Mouse (Mus musculus) neural tube, embryonic 10.5 days (tissue): ENCODE data around the gene Cdkal1.

Experiments
- DNase-seq: peaks from one replicate; pipeline ENCODE4 v3.0.0-alpha.2; 2017; ENCODE audit warnings: low spot score; ENCODE audit errors: extremely low spot score

The Cdkal1 gene

DNA sequence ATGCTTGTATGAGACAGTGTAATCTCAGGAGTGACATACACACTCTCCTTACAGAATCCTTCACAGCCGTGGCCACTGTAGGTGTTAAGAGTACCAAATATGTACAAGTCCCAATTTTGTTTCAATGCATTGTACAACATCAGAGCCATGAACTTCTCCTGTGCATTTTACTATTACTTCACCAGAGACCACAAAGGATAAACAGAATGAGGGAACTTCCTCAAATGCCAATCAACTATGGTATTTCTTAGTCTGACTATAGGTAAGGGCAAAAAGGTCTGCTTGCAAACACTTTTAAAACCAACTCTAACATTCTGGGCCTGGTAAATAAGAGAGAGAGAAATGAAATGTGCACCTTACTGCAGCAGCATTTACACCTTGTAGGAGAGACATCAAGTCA, 87.4 kb downstream of the Cdkal1 start:
- no peak for DNase-seq

DNA sequence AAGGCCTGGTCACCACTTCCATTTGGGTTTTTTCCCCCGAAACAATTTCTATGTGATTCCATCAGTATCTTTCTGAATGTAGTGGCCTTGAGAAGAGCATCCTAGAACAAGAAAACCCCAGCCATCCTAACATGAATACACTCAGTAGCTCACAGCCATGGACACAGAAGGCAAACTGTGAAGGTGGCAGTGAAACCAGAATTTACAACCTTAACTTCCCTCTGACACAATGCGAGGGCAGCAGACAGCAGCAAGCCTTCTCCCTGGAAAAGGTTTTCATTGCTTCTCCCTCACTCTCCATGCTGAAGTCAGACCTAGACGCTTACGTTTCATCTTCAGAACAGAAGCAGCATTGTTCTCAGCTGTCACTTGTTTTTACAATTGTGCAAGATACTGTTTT, 87.9 kb downstream of the Cdkal1 start:
- no peak for DNase-seq

DNA sequence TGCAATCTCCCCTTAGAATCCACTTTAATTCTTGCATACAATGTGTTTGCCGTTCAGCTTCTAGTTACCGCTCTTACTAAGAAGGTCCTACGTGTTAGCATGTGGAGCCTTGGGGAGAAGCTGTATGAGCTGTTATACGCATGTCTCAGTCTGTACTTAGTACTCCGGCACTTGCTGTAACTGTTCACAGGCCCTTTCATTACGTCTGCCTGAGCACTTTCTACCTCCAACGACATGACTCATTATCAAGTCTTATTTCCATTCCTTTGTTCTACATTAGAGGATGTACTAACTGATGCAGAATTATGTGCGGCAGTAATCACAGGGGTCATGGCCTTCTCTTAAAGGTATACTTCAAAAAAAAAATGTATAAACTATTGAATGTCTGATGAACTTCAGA, 89.1 kb downstream of the Cdkal1 start:
- no peak for DNase-seq

DNA sequence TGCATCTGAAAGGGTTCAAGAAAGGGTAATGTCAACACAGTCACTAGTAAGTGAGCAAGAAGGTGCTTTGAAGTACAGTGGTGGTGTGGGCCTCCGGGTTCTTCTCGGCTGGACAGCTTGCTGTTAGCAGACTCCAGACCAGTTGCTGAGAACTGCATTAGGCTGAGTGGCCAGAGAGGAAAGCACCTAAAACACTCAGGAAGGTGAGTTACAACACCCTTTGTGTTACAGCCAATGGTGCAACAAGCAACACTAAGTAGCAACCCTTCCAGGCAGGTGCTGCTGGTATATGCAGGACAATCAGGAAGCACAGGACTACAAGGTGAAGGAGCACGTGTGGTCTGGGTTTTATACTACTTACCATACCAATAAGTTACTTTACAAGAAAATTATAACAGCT, 90.2 kb downstream of the Cdkal1 start:
- no peak for DNase-seq

DNA sequence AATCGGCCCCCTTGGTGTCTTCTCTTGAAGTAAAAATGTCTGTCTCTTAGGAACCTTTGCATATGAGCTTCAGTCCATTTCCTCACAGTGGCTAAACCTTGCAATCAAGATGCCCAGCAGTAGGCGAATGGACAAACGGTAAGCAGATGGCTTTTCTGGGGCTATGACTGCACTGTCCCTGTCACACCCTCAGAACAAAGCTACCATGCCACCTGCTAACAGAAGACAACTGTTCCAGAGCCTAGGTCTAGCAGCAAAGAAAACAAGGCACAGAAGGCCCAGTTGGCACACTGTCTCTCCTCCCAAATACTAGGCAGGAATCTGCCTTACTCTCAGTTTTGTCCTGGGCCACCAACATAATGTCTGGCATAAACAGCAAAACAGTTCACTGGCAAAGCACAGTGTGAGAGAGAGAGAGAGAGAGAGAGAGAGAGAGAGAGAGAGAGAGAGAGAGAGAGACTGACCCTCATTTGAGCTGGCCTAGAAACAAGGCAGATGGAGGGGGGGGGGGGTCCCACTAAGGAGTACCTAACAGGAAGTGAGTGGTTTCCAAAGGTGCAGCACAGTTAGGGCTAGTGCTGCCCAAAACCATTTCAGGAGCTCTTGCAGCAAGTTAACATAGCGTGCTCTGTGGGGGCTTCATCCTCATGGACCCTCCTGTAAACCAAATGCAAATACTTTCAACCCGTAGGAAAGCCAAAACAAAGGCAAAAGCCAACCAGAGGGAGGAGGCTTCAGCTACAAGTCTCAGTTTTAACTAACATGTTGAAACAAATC, 95.6 kb downstream of the Cdkal1 start:
- no peak for DNase-seq

DNA sequence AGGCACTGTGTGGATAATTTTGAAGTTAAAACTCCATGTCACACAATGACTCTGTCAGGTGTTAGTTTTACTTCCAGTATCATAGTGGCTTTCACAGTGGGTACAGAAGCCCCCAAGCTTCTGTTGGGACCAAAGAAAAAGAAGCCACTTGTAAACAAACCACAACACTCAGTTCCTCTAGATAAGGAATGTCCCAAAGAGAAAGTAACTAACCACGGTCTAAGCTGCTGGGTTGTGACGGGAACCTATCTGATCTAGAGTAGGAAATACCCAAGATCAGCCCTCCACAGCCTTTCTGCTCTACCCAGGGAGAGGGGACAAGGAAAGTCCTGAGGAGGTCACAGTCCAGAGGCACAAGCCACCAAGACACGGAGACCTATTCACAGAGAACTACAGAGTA, 99.4 kb downstream of the Cdkal1 start:
- no peak for DNase-seq

DNA sequence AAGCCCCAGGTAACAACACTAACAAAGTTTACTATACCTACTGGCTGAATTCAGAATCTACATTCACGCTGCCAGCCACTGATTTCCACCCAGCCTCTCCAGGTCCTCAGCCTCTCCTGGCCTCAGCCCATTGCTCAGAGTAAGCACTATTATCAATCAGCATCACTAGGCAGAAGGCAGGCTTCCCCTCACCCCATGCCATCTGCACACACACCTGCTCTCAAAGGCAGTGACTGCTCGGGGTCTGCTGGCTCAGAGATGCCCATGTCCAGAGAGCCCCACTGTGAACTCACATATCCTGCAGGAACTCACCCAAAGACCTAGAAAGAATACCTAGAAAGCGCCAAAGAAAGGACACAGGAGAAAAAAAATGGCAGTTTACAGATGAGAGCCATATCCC, 102.2 kb downstream of the Cdkal1 start:
- DNase-seq: no peak

DNA sequence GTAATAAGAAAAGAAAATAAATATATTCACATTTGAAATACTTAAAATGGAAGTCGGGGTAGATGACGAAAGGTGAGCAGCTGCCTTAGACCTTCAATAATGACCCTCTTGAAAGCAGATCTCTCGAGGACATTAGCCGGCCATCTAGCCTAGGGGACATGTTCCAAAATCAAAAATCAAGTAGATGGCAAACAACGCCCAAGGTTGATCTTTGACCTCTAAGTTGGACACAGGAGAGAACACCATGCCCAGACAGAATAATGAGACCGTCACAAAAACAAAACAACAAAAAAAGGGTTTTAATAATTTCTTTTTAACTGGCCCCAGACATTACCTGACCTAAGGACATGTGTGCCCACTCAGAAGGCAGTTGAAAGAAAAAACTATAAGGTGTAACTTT, 103.4 kb downstream of the Cdkal1 start:
- DNase-seq: no peak

DNA sequence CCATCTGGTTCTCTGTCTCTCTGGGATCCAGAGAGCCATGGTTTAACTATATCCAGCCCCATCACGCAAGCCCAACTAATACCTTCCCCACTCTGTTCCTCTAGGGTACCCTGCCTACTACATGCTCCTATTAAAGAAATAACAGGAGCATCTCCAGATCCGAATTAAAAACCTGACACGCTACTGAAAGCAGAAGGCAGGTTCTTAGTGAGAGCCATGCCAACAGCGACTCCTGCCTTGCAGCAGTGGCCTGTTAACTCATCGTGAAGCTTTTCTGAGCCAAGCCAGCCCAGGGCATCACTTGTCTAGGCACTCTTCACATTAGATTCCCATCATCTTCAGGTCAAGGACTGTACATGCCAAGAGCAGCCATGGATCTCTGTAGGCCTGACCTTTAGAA, 104.3 kb downstream of the Cdkal1 start:
- no peak for DNase-seq

DNA sequence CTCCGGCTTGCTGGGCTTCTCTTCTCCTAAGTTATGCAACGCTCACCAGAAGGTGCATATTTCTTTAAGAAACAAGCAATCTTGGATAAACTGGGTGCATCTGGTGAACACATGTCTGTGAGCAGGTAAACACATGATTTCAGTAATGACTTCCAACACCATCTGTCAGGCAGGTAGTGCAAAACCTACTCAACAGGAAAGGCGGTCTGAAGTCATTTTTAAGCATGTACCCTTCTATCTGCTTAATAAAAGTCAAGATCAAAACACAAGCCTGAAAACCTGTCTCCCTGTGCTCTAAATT, 108.2 kb downstream of the Cdkal1 start:
- DNase-seq: no peak

DNA sequence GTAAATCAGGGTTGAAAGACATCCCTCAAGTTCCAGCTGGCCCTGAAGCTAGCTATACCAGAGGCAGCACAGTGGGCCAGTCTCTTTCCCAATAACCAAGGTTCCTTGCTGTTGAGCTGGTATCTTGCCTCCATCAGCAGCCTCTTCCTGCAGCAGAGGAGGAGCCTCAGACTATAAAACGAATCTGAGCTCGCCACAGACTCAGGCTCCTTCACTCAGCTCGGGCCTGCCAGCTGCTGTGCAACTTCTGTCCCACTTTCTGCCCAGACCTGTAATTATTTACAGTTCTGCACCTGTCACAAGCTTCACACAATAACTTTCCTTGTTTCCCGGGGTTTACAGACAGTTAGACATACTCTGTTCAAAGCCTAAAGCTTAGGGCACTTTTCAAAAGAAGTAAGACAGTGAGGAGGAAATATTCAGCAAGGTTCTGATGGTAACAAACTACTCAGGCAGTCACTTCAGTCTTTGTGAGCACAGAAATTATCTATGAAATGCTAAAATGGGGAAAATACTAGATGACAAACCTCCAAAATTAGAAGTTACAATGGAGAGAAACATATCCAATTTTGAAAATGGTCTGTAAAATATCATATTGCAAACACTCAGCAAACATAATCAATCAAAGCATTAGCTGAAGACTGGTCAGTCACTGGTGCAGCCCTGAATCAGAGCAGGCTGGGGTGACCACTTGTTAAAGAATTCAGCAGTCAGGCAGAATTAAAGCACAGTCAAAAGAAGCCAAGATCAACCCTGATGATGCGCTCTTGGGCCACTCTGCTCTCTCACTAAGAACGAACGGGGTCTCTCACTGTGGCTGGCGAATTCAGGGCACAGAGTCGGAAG, 108.8 kb downstream of the Cdkal1 start:
- no peak for DNase-seq

DNA sequence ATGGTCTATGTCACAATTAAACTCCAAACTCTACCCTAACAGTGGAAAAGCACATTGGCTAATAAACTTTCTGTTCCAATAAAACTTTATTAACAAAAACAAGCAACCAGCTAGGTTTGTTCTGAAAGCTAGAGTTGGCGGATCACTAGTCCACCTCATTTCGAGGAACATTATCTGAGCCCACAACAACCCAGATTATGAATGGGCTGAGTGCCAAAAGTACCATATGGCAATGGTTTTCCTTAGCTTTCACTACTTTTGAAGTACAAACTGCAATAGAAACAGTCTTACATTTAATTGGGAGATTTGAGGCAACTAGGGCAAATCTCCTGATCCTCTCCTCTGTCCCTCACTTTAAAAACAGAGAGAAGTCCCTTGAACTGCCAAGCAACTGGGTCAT, 110.4 kb downstream of the Cdkal1 start:
- DNase-seq: no peak

DNA sequence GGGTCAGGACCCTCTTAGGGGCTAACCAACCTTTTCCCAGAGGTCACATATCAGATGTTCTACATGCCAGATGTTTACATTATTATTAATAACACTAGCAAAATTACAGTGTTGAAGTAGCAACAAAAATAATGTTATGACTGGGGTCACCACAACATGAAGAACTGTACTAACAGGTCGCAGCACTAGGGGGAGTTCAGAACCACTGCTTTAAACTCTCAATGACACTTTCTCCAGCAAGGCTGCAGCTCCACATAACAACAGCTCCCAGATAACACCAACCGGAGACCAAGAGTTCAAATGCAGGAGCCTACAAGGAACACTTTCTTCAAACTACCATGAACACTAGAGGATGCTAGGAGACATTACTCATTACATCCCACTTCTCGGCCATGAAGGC, 111.3 kb downstream of the Cdkal1 start:
- no peak for DNase-seq

DNA sequence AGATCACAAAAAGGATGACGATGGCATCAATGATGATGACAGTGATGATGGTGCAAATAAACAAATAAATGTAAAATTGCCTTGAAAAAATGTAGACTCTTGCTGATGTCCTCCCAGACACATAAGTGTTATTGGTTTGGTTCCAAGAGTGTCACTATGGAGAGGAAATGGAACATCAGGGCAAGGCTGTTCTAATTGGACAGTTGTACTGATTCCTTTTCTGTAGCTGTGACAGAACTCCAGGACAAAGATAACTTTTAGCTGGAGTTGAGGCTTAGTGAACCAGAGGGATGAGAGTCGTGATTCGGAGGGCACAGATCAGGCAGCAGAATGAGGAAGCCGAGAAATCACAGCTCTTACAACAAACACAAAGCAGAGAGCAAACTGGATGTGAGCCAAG, 111.7 kb downstream of the Cdkal1 start:
- no peak for DNase-seq

DNA sequence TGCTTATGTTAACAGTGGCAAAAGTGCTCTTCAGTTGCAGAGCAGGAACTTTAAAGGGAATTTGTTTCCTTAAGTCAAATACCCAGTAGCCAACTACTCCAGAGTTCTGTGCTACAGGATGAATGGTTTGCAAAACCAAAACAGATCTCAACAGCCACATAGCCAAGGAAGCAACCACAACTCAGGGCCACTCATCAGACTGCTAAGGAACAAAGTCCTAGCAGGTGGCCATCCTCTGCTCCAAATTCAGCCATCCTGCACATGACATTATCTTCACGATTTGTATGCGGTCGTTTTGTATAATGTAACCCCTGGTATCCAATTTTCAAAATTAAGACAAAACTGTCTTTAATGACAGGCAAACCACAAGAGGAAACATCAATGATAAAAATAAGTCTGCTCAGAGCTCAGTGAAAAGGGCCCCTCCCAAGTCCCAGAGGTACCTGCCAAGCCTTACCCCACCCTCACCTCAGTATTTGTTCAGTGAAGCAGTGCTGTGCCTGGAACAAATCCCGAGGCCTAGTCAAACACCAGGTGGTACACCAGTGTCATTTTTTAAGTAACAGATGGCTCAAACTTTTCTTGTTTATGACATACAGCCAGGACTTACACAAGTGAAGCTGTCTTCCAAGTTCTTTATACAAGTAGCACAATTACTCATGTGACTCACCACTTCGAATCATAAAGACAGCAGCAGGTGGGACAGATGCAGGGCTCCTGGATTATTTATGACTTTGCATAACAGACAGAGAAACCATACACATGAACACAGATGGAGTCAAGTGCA, 117.6 kb downstream of the Cdkal1 start:
- no peak for DNase-seq

DNA sequence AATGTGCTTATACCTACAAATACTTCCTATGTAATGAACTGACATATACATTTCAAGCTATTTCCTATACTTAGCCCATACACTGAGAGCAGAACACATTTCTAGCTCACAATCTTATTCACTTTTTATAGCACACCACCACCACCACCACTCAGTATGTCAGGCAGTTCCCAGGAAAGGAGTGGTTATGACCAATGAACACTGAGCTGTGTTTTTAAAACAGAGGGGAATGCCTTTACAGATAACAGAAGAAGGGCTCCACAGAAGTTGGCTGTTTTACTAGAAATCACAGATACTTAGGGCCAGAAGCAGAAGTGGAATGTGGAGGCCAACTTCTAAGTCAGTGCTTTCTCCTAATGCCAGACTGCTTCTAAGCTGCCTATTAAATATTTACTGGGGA, 121.0 kb downstream of the Cdkal1 start:
- DNase-seq: no peak

DNA sequence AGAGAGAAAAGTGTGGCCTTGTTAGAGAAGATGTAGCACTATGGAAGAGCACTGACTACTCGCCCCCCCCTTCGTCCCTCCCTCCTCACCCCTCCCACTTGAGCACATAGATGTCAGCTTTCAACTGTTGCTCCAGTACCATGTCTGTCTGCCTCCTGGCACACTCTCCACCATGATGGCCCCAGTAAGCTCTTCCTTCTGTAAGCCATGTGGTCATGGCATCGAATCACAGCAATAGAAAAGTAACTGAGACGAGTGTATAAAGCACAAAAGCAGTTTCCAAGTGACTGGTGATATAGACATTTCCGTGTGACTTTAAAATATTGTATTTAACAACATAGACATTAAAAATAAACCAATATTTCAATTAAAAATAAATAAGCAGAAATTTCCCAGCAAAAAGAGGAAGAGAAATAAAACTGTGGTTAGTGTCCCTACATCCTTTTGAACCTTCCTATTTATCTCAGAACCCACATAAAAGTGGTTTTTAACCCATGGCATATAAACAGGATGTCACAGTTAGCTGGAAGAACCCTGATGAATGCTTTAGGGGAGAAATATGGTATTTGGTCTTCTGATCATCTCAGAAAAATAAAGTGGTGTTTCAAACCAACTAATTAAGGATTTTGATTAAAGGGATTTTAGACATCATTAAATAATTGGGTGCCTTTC, 129.2 kb downstream of the Cdkal1 start:
- DNase-seq: no peak

DNA sequence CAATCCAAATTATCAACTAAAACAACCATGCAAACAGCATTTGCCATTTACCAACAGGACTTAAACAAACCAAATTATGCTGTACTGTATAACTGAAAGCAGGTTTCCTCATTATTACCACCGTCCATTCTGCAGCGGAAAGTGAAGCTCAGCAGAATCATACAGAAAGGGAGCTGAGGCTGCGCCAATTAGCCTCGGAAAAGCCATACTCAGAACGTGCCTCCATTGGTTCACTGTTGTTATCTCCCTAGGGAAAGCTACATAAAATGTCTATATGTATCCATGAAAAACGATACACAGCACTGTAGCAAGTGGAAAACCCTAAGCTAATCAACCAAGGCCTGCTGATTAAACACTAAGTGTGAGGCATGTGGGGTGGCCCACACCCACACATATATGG, 130.6 kb downstream of the Cdkal1 start:
- no peak for DNase-seq

DNA sequence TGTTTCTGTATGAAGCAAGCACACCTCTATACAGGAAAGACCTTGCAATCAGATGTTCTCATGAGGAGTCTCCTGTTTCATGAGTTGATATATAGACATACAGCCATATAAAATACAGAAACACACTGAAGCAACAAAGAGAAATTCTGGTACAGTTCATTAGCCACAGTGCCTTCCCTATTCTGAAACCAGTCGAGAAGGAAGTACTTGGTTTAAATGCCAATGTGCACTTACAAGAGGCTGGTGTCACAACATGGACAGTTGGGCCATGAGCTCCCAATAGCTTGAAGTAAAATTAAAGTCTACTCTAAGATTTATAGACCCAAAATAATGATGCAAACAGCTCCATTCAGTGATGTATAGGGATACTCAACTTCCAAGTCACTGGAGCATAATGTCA, 132.3 kb downstream of the Cdkal1 start:
- DNase-seq: no peak

DNA sequence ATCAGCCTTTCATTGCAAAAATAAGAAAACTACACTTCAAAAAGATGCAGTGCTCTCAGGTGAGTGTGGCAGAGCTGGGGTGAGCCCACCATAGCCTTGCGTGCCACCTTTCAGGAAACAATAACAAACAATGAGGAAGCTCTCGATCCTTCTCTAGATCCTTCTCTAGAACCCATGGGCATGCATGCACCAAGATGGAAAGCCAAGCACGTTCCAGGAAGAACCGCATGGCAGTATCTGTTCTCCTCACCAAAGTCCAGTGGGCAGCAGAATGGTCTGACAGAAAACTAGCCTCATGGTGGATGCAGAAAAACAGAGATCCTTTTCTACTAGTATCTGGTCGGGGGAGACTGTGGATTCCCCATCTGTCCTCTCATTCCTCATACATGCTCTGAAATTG, 134.3 kb downstream of the Cdkal1 start:
- no peak for DNase-seq

DNA sequence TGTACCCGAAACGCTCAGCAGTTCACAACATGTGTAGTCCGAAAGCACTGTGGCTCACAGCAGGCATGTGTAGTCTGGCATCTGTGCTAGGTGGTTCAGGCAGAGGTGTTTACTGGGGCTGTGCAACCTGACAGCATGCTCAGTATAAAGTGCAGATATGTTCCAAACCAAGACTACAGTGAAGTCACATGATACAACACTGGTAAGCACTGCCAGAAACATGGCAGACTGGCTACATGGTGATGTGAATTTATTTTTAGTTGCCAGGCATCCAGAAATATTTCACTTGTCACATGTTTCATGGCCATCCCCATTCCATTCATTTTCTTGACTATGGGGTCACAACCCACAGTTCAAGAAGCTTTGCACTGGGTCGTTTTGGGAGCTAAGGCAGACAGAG, 138.9 kb downstream of the Cdkal1 start:
- DNase-seq: no peak
